Mouse (Mus musculus): ENCODE results near the gene Minpp1. TPM values are rescaled to one million over a fixed set of nuclear protein-coding genes. Genes with fewer than 3 reads are reported as not detected.

Gene Minpp1
- polyA plus RNA-seq, 1 experiment from 2014 or later = 61.8 TPM

- Histone ChIP-seq H3K27me3 (ENCODE audit: control insufficient read depth, insufficient read depth, low read length) (no peaks in the 10 kb centered on the region), H3K4me2 (ENCODE audit: low read length) (no peak overlapping the region), H3K9ac (replicated peaks; ENCODE audit: low read length) (no peak overlapping the region), H3K4me1 (ENCODE audit: control insufficient read depth, insufficient read depth, low read length) (no peaks in the 10 kb centered on the region), H3K9me3 (ENCODE audit: control insufficient read depth, low read length) (peaks cover 2% of the 10 kb centered on the region; the same call in 1 of the 2 replicates), H3K27ac (replicated peaks; ENCODE audit: low read depth, low read length) (no peak overlapping the region), H3K4me3 (replicated peaks; ENCODE audit: low read depth, low read length) (no peak overlapping the region), H3K36me3 (ENCODE audit: control insufficient read depth, insufficient read depth, low read length) (peaks cover 30% of the 10 kb centered on the region)
- ATAC-seq (ENCODE audit: low FRiP score, low TSS enrichment) = no peak
- 94% methylated on average over 9 of the region's 9 CpGs for WGBS
- no peak for DNase-seq
Observed at GRCm38 (mm10) chr19:32507526-32507925, 22.0 kb downstream of the Minpp1 start.

- no peak overlapping the region for H3K27ac ChIP-seq (replicated peaks; ENCODE audit: low read depth, low read length)
- WGBS = 90% methylated on average over 3 of the region's 3 CpGs
- H3K9me3 ChIP-seq (ENCODE audit: control insufficient read depth, low read length) = peaks cover 2% of the 10 kb centered on the region; the same call in 1 of the 2 replicates
- H3K27me3 ChIP-seq (ENCODE audit: control insufficient read depth, insufficient read depth, low read length) = no peaks in the 10 kb centered on the region
- peaks cover 50% of the 10 kb centered on the region for H3K36me3 ChIP-seq (ENCODE audit: control insufficient read depth, insufficient read depth, low read length)
- no peaks in the 10 kb centered on the region for H3K4me1 ChIP-seq (ENCODE audit: control insufficient read depth, insufficient read depth, low read length)
- H3K4me3 ChIP-seq (replicated peaks; ENCODE audit: low read depth, low read length) = no peak overlapping the region
- no peak for ATAC-seq (ENCODE audit: low FRiP score, low TSS enrichment)
- DNase-seq = no peak
- H3K9ac ChIP-seq (replicated peaks; ENCODE audit: low read length) = no peak overlapping the region
- no peak overlapping the region for H3K4me2 ChIP-seq (ENCODE audit: low read length)
Observed at GRCm38 (mm10) chr19:32510267-32510666, 24.7 kb downstream of the Minpp1 start.

- Histone ChIP-seq H3K4me2 (ENCODE audit: low read length) (no peak overlapping the region), H3K4me3 (replicated peaks; ENCODE audit: low read depth, low read length) (no peak overlapping the region), H3K27me3 (ENCODE audit: control insufficient read depth, insufficient read depth, low read length) (no peaks in the 10 kb centered on the region), H3K4me1 (ENCODE audit: control insufficient read depth, insufficient read depth, low read length) (no peaks in the 10 kb centered on the region), H3K9ac (replicated peaks; ENCODE audit: low read length) (no peak overlapping the region), H3K36me3 (ENCODE audit: control insufficient read depth, insufficient read depth, low read length) (peaks cover 48% of the 10 kb centered on the region), H3K27ac (replicated peaks; ENCODE audit: low read depth, low read length) (no peak overlapping the region), H3K9me3 (ENCODE audit: control insufficient read depth, low read length) (peaks cover 2% of the 10 kb centered on the region; the same call in 1 of the 2 replicates)
- WGBS = 97% methylated on average over 6 of the region's 6 CpGs
- DNase-seq = no peak
- ATAC-seq (ENCODE audit: low FRiP score, low TSS enrichment) = no peak
Observed at GRCm38 (mm10) chr19:32510962-32511361, 25.4 kb downstream of the Minpp1 start.

- 34% methylated on average over 1 of the region's 1 CpGs for WGBS
- Histone ChIP-seq H3K4me1 (ENCODE audit: control insufficient read depth, insufficient read depth, low read length) (no peaks in the 10 kb centered on the region), H3K4me3 (replicated peaks; ENCODE audit: low read depth, low read length) (no peak overlapping the region), H3K36me3 (ENCODE audit: control insufficient read depth, insufficient read depth, low read length) (peaks cover 45% of the 10 kb centered on the region), H3K9me3 (ENCODE audit: control insufficient read depth, low read length) (peaks cover 2% of the 10 kb centered on the region; the same call in 1 of the 2 replicates), H3K9ac (replicated peaks; ENCODE audit: low read length) (no peak overlapping the region), H3K4me2 (ENCODE audit: low read length) (no peak overlapping the region), H3K27me3 (ENCODE audit: control insufficient read depth, insufficient read depth, low read length) (no peaks in the 10 kb centered on the region), H3K27ac (replicated peaks; ENCODE audit: low read depth, low read length) (no peak overlapping the region)
- ATAC-seq (ENCODE audit: low FRiP score, low TSS enrichment) (no peak), DNase-seq (peak; percentile 12)
Observed at GRCm38 (mm10) chr19:32512518-32512917, 26.9 kb downstream of the Minpp1 start.

GRCm38 (mm10) chr19:32516575-32516974 lies 31.0 kb downstream of the Minpp1 start:
- WGBS = 99% methylated on average over 9 of the region's 9 CpGs
- H3K27ac ChIP-seq (replicated peaks; ENCODE audit: low read depth, low read length) = no peak overlapping the region
- H3K9me3 ChIP-seq (ENCODE audit: control insufficient read depth, low read length) = peaks cover 9% of the 10 kb centered on the region; the same call in 1 of the 2 replicates
- H3K27me3 ChIP-seq (ENCODE audit: control insufficient read depth, insufficient read depth, low read length) = no peaks in the 10 kb centered on the region
- peaks cover 37% of the 10 kb centered on the region for H3K36me3 ChIP-seq (ENCODE audit: control insufficient read depth, insufficient read depth, low read length)
- no peaks in the 10 kb centered on the region for H3K4me1 ChIP-seq (ENCODE audit: control insufficient read depth, insufficient read depth, low read length)
- H3K9ac ChIP-seq (replicated peaks; ENCODE audit: low read length) = no peak overlapping the region
- ATAC-seq (ENCODE audit: low FRiP score, low TSS enrichment) = no peak
- no peak overlapping the region for H3K4me3 ChIP-seq (replicated peaks; ENCODE audit: low read depth, low read length)
- no peak overlapping the region for H3K4me2 ChIP-seq (ENCODE audit: low read length)
- no peak for DNase-seq

- 89% methylated on average over 3 of the region's 3 CpGs for WGBS
- no peaks in the 10 kb centered on the region for H3K27me3 ChIP-seq (ENCODE audit: control insufficient read depth, insufficient read depth, low read length)
- H3K27ac ChIP-seq (replicated peaks; ENCODE audit: low read depth, low read length) = no peak overlapping the region
- H3K9ac ChIP-seq (replicated peaks; ENCODE audit: low read length) = no peak overlapping the region
- no peak for ATAC-seq (ENCODE audit: low FRiP score, low TSS enrichment)
- no peak for DNase-seq
- H3K4me3 ChIP-seq (replicated peaks; ENCODE audit: low read depth, low read length) = no peak overlapping the region
- H3K4me1 ChIP-seq (ENCODE audit: control insufficient read depth, insufficient read depth, low read length) = no peaks in the 10 kb centered on the region
- H3K4me2 ChIP-seq (ENCODE audit: low read length) = no peak overlapping the region
- H3K36me3 ChIP-seq (ENCODE audit: control insufficient read depth, insufficient read depth, low read length) = 0 out of 2 replicates have a peak, but pooled peaks cover 4% of the 10 kb centered on the region
- peaks cover 7% of the 10 kb centered on the region; the same call in 1 of the 2 replicates for H3K9me3 ChIP-seq (ENCODE audit: control insufficient read depth, low read length)
Observed at GRCm38 (mm10) chr19:32521446-32521845, 35.9 kb downstream of the Minpp1 start.

GRCm38 (mm10) chr19:32522247-32522646 lies 36.7 kb downstream of the Minpp1 start:
- H3K4me3 ChIP-seq (replicated peaks; ENCODE audit: low read depth, low read length) = no peak overlapping the region
- ATAC-seq (ENCODE audit: low FRiP score, low TSS enrichment) (no peak), DNase-seq (no peak)
- H3K9ac ChIP-seq (replicated peaks; ENCODE audit: low read length) = no peak overlapping the region
- no peak overlapping the region for H3K27ac ChIP-seq (replicated peaks; ENCODE audit: low read depth, low read length)
- H3K4me2 ChIP-seq (ENCODE audit: low read length) = no peak overlapping the region
- 97% methylated on average over 5 of the region's 5 CpGs for WGBS
- H3K36me3 ChIP-seq (ENCODE audit: control insufficient read depth, insufficient read depth, low read length) = no peaks in the 10 kb centered on the region
- H3K4me1 ChIP-seq (ENCODE audit: control insufficient read depth, insufficient read depth, low read length) = no peaks in the 10 kb centered on the region
- no peaks in the 10 kb centered on the region for H3K27me3 ChIP-seq (ENCODE audit: control insufficient read depth, insufficient read depth, low read length)
- peaks cover 7% of the 10 kb centered on the region; the same call in 1 of the 2 replicates for H3K9me3 ChIP-seq (ENCODE audit: control insufficient read depth, low read length)

- Histone ChIP-seq H3K36me3 (ENCODE audit: control insufficient read depth, insufficient read depth, low read length) (no peaks in the 10 kb centered on the region), H3K4me3 (replicated peaks; ENCODE audit: low read depth, low read length) (no peak overlapping the region), H3K27me3 (ENCODE audit: control insufficient read depth, insufficient read depth, low read length) (no peaks in the 10 kb centered on the region), H3K4me1 (ENCODE audit: control insufficient read depth, insufficient read depth, low read length) (no peaks in the 10 kb centered on the region), H3K27ac (replicated peaks; ENCODE audit: low read depth, low read length) (no peak overlapping the region), H3K9me3 (ENCODE audit: control insufficient read depth, low read length) (peaks cover 7% of the 10 kb centered on the region; the same call in 1 of the 2 replicates), H3K9ac (replicated peaks; ENCODE audit: low read length) (no peak overlapping the region), H3K4me2 (ENCODE audit: low read length) (no peak overlapping the region)
- ATAC-seq (ENCODE audit: low FRiP score, low TSS enrichment) (no peak), DNase-seq (no peak)
- 86% methylated on average over 8 of the region's 8 CpGs for WGBS
Observed at GRCm38 (mm10) chr19:32522753-32523307, 37.3 kb downstream of the Minpp1 start.

- no peak overlapping the region for H3K9ac ChIP-seq (replicated peaks; ENCODE audit: low read length)
- H3K36me3 ChIP-seq (ENCODE audit: control insufficient read depth, insufficient read depth, low read length) = no peaks in the 10 kb centered on the region
- DNase-seq (no peak), ATAC-seq (ENCODE audit: low FRiP score, low TSS enrichment) (no peak)
- no peak overlapping the region for H3K4me3 ChIP-seq (replicated peaks; ENCODE audit: low read depth, low read length)
- no peak overlapping the region for H3K4me2 ChIP-seq (ENCODE audit: low read length)
- no peaks in the 10 kb centered on the region for H3K4me1 ChIP-seq (ENCODE audit: control insufficient read depth, insufficient read depth, low read length)
- 84% methylated on average over 14 of the region's 14 CpGs for WGBS
- H3K27me3 ChIP-seq (ENCODE audit: control insufficient read depth, insufficient read depth, low read length) = no peaks in the 10 kb centered on the region
- peaks cover 7% of the 10 kb centered on the region; the same call in 1 of the 2 replicates for H3K9me3 ChIP-seq (ENCODE audit: control insufficient read depth, low read length)
- H3K27ac ChIP-seq (replicated peaks; ENCODE audit: low read depth, low read length) = no peak overlapping the region
Observed at GRCm38 (mm10) chr19:32523769-32524515, 38.4 kb downstream of the Minpp1 start.

Data from midbrain, embryonic 14.5 days (tissue).